Mouse (Mus musculus): ENCODE measurements around the gene Snf8. TPM values are rescaled to one million over a fixed set of nuclear protein-coding genes. Genes with fewer than 3 reads are reported as not detected.

Snf8 gene
- polyA plus RNA-seq (2015; fragmentation: Nextera tagmentation; extraction: Ambion mirVana): 138 and 141 TPM in 2 replicates

GRCm38 (mm10) chr11:96034596-96035052, at the start of gene Snf8:
Gene Snf8 (plus strand): TSS chr11:96034885.
- under 1% methylated on average over 29 of the region's 29 CpGs for WGBS
- ATAC-seq (ENCODE audit: low FRiP score): peak; percentile 80

DNA sequence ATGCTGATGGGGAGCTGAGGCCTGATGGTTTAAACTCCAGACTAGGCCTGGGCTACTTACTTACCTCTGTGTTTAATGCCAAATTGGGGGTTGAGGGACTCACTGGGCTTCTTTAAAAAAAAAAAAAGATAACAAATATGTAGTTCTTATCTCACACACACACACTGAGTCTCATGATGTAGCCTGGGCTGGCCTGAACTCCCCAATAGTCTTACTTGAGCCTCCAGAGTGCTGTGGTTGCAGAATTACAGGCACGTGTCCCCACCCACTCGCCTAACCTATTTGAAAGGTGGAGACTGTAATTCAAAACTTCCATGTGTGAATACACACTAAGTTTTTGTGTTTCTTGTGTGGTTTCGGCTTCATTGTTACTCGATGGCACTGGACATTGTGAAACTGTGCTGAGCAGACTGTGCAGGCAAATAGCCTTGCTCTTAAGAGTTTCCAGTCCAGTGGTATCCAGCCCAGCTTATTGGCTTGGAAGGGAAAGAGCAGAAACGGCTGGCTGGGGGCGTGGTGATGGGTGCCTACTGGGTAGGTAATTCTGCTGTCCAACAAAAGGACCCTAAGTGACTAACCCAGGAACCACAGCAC, 46.7 kb upstream of the Snf8 start:
- Histone ChIP-seq H3K9ac (no peak overlapping the region), H3K27ac (peak overlapping the region; percentile 50), H3K4me2 (no peak overlapping the region), H3K9me3 (no peaks in the 10 kb centered on the region), H3K27me3 (no peaks in the 10 kb centered on the region), H3K4me1 (replicated peaks) (peaks cover 61% of the 10 kb centered on the region), H3K4me3 (no peak overlapping the region), H3K36me3 (no peaks in the 10 kb centered on the region; the same call in 1 of the 2 replicates)
- ATAC-seq (ENCODE audit: low FRiP score): no peak
- 80% methylated on average over 6 of the region's 6 CpGs for WGBS

More at GRCm38 (mm10) chr11:96034596-96035052, at the start of gene Snf8:
- Histone ChIP-seq H3K9ac (peak within 1 kb of the TSS; percentile 88), H3K27ac (peak within 1 kb of the TSS; percentile 56), H3K36me3 (peaks cover 20% of the 10 kb centered on the region), H3K9me3 (no peaks in the 10 kb centered on the region), H3K4me2 (peak within 1 kb of the TSS; percentile 96), H3K4me3 (peak within 1 kb of the TSS; percentile 89), H3K4me1 (replicated peaks) (peaks cover 29% of the 10 kb centered on the region), H3K27me3 (peaks cover 14% of the 10 kb centered on the region; the same call in 1 of the 2 replicates)

GRCm38 (mm10) chr11:95988533-95988932, 46.2 kb upstream of the Snf8 start:
- Histone ChIP-seq H3K36me3 (no peaks in the 10 kb centered on the region; the same call in 1 of the 2 replicates), H3K9me3 (no peaks in the 10 kb centered on the region), H3K9ac (no peak overlapping the region), H3K27me3 (no peaks in the 10 kb centered on the region), H3K27ac (peak overlapping the region; percentile 50), H3K4me3 (no peak overlapping the region), H3K4me2 (no peak overlapping the region), H3K4me1 (replicated peaks) (peaks cover 59% of the 10 kb centered on the region)
- 49% methylated on average over 9 of the region's 9 CpGs for WGBS
- ATAC-seq (ENCODE audit: low FRiP score): no peak

- H3K27ac ChIP-seq: peak overlapping the region; percentile 93; the same call in 1 of the 2 replicates
- no peaks in the 10 kb centered on the region for H3K27me3 ChIP-seq
- no peaks in the 10 kb centered on the region for H3K9me3 ChIP-seq
- no peak for ATAC-seq (ENCODE audit: low FRiP score)
- H3K4me2 ChIP-seq: peak overlapping the region; percentile 86; the same call in 1 of the 2 replicates
- WGBS: 56% methylated on average over 8 of the region's 8 CpGs
- peaks cover 56% of the 10 kb centered on the region for H3K4me1 ChIP-seq (replicated peaks)
- peaks cover 5% of the 10 kb centered on the region for H3K36me3 ChIP-seq
- no peak overlapping the region for H3K4me3 ChIP-seq
- H3K9ac ChIP-seq: peak overlapping the region; percentile 93; the same call in 1 of the 2 replicates
These were observed 44.8 kb upstream of the Snf8 start for GRCm38 (mm10) chr11:95989864-95990263.

DNA sequence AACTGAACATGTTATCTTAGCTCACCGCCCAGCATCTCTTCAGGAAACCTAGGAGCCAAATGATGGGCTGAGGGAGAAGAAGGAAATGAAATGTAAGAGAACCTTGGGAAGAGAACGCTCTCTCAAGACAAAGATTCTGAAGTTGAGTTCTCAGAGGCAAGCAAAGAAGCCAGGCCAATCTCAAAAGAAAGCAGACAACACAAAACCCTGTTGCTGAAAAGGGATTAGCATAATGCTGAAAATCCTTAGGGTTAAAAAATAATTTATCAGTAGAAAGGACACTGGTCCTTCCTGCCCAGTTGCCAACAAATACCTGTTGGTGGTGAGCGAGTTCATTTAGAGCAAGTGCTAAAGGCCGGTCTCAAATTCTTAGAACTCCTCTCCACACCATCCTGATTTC, 44.3 kb upstream of the Snf8 start:
- peaks cover 56% of the 10 kb centered on the region for H3K4me1 ChIP-seq (replicated peaks)
- H3K4me2 ChIP-seq: peak overlapping the region; percentile 86
- peak overlapping the region; percentile 55 for H3K4me3 ChIP-seq
- 48% methylated on average over 4 of the region's 4 CpGs for WGBS
- peak overlapping the region; percentile 93 for H3K9ac ChIP-seq
- ATAC-seq (ENCODE audit: low FRiP score): no peak
- no peaks in the 10 kb centered on the region for H3K27me3 ChIP-seq
- H3K9me3 ChIP-seq: no peaks in the 10 kb centered on the region
- H3K27ac ChIP-seq: peak overlapping the region; percentile 93
- peaks cover 5% of the 10 kb centered on the region for H3K36me3 ChIP-seq

- Histone ChIP-seq H3K4me1 (replicated peaks) (peaks cover 56% of the 10 kb centered on the region), H3K9ac (peak overlapping the region; percentile 93), H3K36me3 (peaks cover 5% of the 10 kb centered on the region; the same call in 1 of the 2 replicates), H3K27ac (peak overlapping the region; percentile 93), H3K27me3 (no peaks in the 10 kb centered on the region), H3K4me2 (peak overlapping the region; percentile 86), H3K9me3 (no peaks in the 10 kb centered on the region), H3K4me3 (peak overlapping the region; percentile 55)
- peak; percentile 75 for ATAC-seq (ENCODE audit: low FRiP score)
- 2% methylated on average over 39 of the region's 49 CpGs for WGBS
These were observed 43.6 kb upstream of the Snf8 start for GRCm38 (mm10) chr11:95990886-95991708.

DNA sequence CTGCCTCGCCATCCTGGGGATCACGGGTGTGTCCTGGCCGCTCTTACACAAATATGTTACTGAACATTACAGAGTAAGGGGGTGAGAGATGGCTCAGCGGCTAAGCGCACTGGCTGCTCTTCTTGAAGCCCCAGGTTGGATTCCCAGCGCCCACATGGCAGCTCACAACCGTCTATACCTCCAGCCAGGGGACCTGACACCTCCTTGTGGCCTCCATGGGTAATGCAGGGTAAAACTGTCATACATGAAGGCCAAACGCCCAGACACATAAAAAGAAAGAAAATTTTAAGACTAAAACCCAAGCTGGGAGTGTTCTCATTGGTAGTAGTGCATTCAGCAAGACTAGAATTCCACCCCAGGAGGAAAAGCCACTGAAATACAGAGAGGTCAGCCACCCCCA, 40.5 kb upstream of the Snf8 start:
- H3K9me3 ChIP-seq: no peaks in the 10 kb centered on the region
- no peak overlapping the region for H3K4me2 ChIP-seq
- 96% methylated on average over 8 of the region's 8 CpGs for WGBS
- peaks cover 41% of the 10 kb centered on the region for H3K4me1 ChIP-seq (replicated peaks)
- H3K4me3 ChIP-seq: no peak overlapping the region
- no peak for ATAC-seq (ENCODE audit: low FRiP score)
- no peak overlapping the region for H3K27ac ChIP-seq
- H3K27me3 ChIP-seq: no peaks in the 10 kb centered on the region
- H3K36me3 ChIP-seq: peaks cover 5% of the 10 kb centered on the region; the same call in 1 of the 2 replicates
- no peak overlapping the region for H3K9ac ChIP-seq

- under 1% methylated on average over 12 of the region's 12 CpGs for WGBS
- peak overlapping the region; percentile 69 for H3K27ac ChIP-seq
- peaks cover 27% of the 10 kb centered on the region for H3K4me1 ChIP-seq (replicated peaks)
- ATAC-seq (ENCODE audit: low FRiP score): no peak
- H3K27me3 ChIP-seq: no peaks in the 10 kb centered on the region
- peak overlapping the region; percentile 77 for H3K4me2 ChIP-seq
- no peaks in the 10 kb centered on the region for H3K9me3 ChIP-seq
- H3K36me3 ChIP-seq: no peaks in the 10 kb centered on the region
- H3K9ac ChIP-seq: peak overlapping the region; percentile 69
- H3K4me3 ChIP-seq: peak overlapping the region; percentile 78
These were observed 31.4 kb upstream of the Snf8 start for GRCm38 (mm10) chr11:96003100-96003900.

DNA sequence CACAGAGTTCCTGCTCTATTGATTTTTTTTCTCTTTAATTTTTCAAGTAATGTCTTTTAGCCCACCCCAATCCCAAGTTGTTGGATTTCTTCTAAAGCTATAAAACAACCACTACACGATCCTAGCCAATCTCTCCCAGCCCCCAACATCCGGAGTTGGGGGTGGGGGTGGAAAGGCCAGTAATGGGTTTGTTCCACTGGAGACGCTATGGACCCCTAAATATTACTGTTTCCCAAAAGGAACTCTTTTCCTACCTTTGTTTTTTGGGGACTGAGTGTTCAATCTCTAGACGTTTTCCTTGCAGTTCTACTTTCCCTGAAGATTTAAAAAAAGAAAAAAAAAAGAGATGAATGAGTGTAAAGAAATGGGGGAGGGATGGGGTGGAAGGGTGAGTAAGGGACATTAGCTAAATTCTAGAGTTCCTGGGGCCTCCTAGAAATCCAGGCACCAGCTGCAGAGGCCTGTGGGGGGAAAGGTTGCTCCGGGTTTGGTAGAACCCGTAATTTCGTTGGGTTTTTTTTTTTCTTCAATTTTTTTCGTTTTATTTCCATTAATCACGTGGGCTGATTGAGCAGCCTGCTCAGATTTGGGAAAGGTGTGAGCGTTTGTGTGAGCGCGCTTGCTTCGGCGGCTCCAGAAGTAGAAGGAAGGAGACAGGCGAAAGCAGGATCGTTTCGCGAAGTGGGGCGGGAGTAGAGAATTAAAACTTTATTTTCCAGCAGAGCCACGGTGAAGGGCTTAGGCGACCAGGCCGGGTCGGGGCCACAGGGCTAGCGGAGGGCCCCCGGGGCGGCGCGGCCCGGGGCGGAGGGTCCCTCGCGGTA, 30.5 kb upstream of the Snf8 start:
- WGBS: under 1% methylated on average over 32 of the region's 32 CpGs
- peaks cover 27% of the 10 kb centered on the region for H3K4me1 ChIP-seq (replicated peaks)
- no peaks in the 10 kb centered on the region for H3K27me3 ChIP-seq
- H3K36me3 ChIP-seq: no peaks in the 10 kb centered on the region
- peak overlapping the region; percentile 95 for H3K27ac ChIP-seq
- no peaks in the 10 kb centered on the region for H3K9me3 ChIP-seq
- H3K4me3 ChIP-seq: peak overlapping the region; percentile 78
- peak overlapping the region; percentile 77 for H3K4me2 ChIP-seq
- ATAC-seq (ENCODE audit: low FRiP score): no peak
- peak overlapping the region; percentile 88 for H3K9ac ChIP-seq

DNA sequence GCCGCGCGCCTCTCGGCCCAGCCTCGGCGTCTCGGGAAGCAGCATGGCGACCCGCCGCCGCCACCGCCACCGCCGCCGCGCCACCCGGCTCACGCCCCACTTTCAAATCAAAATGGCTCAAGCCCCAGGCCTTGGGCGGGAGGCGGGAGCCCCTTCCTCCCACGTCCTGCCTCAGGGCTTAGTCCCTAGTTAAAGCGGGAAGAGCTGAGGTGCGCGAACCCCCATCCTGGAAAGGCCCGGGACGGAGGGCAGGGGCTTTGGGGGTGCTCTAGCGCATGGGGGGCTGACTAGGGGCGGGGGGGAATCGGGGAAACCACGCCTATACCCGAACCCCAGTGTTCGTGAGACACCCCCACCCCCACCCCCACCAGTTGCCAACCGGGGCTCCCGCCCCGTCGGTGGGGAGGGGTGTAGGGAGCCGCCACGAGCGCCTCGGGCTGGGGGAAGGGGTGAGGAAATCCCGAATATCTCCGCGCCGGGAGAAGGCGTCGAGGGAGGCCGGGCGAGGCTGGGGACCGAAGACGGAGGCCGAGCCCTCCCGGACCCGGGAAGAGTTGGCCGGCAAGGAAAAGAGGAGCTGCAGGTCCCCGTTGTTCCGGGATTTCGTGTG, 29.8 kb upstream of the Snf8 start:
- ATAC-seq (ENCODE audit: low FRiP score): peak; percentile 39; the same call in 1 of the 2 replicates
- H3K4me2 ChIP-seq: peak overlapping the region; percentile 77
- WGBS: under 1% methylated on average over 50 of the region's 57 CpGs
- H3K9me3 ChIP-seq: no peaks in the 10 kb centered on the region
- H3K27me3 ChIP-seq: no peaks in the 10 kb centered on the region
- H3K9ac ChIP-seq: peak overlapping the region; percentile 88
- peak overlapping the region; percentile 95 for H3K27ac ChIP-seq
- peak overlapping the region; percentile 78 for H3K4me3 ChIP-seq
- H3K4me1 ChIP-seq (replicated peaks): peaks cover 27% of the 10 kb centered on the region
- H3K36me3 ChIP-seq: no peaks in the 10 kb centered on the region
